Mouse (Mus musculus) T-cell, adult 2 months (primary cell): ENCODE results near the gene Syngap1.

Experiments
- DNase-seq: peaks from one replicate; pipeline ENCODE4 v3.0.0; 2022; ENCODE audit warnings: low spot score

Gene Syngap1

GRCm38 (mm10) chr17:26956309-26956708, 15.3 kb downstream of the Syngap1 start:
- no peak for DNase-seq

GRCm38 (mm10) chr17:26956895-26957294, 15.8 kb downstream of the Syngap1 start:
- DNase-seq: no peak

GRCm38 (mm10) chr17:26957872-26958271, 16.8 kb downstream of the Syngap1 start:
- DNase-seq: no peak

- no peak for DNase-seq
Observed at GRCm38 (mm10) chr17:26958880-26959279, 17.8 kb downstream of the Syngap1 start.

GRCm38 (mm10) chr17:26959815-26960214, 18.8 kb downstream of the Syngap1 start:
- no peak for DNase-seq

- DNase-seq: no peak
Observed at GRCm38 (mm10) chr17:26961572-26962240, 20.7 kb downstream of the Syngap1 start.

- DNase-seq: no peak
Observed at GRCm38 (mm10) chr17:26966993-26967392, 25.9 kb downstream of the Syngap1 start.

GRCm38 (mm10) chr17:26967477-26967876, 26.4 kb downstream of the Syngap1 start:
- DNase-seq: no peak

GRCm38 (mm10) chr17:26968200-26968611, 27.2 kb downstream of the Syngap1 start:
- DNase-seq: no peak

- no peak for DNase-seq
Observed at GRCm38 (mm10) chr17:26969257-26969656, 28.2 kb downstream of the Syngap1 start.

GRCm38 (mm10) chr17:26970221-26970620, 29.2 kb downstream of the Syngap1 start:
- no peak for DNase-seq

GRCm38 (mm10) chr17:26971247-26971905, 30.3 kb downstream of the Syngap1 start:
- no peak for DNase-seq

GRCm38 (mm10) chr17:26972107-26972506, 31.1 kb downstream of the Syngap1 start:
- no peak for DNase-seq

- peak; percentile 96 for DNase-seq
Observed at GRCm38 (mm10) chr17:26972703-26973574, 31.9 kb downstream of the Syngap1 start, which contains the start of gene Zbtb9. Zbtb9 (plus strand) TSS chr17:26973167.

GRCm38 (mm10) chr17:26974547-26974946, 33.5 kb downstream of the Syngap1 start:
- no peak for DNase-seq

GRCm38 (mm10) chr17:26975415-26975814, 34.4 kb downstream of the Syngap1 start:
- no peak for DNase-seq

GRCm38 (mm10) chr17:26977354-26977753, 36.3 kb downstream of the Syngap1 start:
- DNase-seq: peak; percentile 21

- no peak for DNase-seq
Observed at GRCm38 (mm10) chr17:26979426-26979825, 38.4 kb downstream of the Syngap1 start.

GRCm38 (mm10) chr17:26981050-26981449, 40.0 kb downstream of the Syngap1 start:
- peak; percentile 64 for DNase-seq

- no peak for DNase-seq
Observed at GRCm38 (mm10) chr17:26983382-26983781, 42.3 kb downstream of the Syngap1 start.

GRCm38 (mm10) chr17:26985503-26986179, 44.6 kb downstream of the Syngap1 start:
- no peak for DNase-seq

GRCm38 (mm10) chr17:26990521-26990920, 49.5 kb downstream of the Syngap1 start:
- DNase-seq: no peak
